Mouse (Mus musculus) olfactory bulb, adult 2 months (tissue): ENCODE results near the gene Slc38a4.

ENCODE experiments used
- CTCF ChIP-seq: fragments of 200-500 bp; IDR thresholded peaks from 2 replicates; pipeline ENCODE4 v1.5.1; 2012; ENCODE audit warnings: low read depth, mild to moderate bottlenecking, low read length, moderate library complexity; ENCODE audit not compliant: insufficient read depth
- POLR2A ChIP-seq: fragments of 200-500 bp; IDR thresholded peaks from 2 replicates; pipeline ENCODE4 v1.6.1; 2012; ENCODE audit warnings: mild to moderate bottlenecking, low read depth, low read length, moderate library complexity; ENCODE audit not compliant: insufficient read depth

GRCm38 (mm10) chr15:97075240-97075639, 19.5 kb upstream of the Slc38a4 start:
- no peak for TF ChIP-seq CTCF
- TF ChIP-seq POLR2A = no peak
